8 mouse cellular contexts compared by ENCODE assay signal in the genomic region with DNA sequence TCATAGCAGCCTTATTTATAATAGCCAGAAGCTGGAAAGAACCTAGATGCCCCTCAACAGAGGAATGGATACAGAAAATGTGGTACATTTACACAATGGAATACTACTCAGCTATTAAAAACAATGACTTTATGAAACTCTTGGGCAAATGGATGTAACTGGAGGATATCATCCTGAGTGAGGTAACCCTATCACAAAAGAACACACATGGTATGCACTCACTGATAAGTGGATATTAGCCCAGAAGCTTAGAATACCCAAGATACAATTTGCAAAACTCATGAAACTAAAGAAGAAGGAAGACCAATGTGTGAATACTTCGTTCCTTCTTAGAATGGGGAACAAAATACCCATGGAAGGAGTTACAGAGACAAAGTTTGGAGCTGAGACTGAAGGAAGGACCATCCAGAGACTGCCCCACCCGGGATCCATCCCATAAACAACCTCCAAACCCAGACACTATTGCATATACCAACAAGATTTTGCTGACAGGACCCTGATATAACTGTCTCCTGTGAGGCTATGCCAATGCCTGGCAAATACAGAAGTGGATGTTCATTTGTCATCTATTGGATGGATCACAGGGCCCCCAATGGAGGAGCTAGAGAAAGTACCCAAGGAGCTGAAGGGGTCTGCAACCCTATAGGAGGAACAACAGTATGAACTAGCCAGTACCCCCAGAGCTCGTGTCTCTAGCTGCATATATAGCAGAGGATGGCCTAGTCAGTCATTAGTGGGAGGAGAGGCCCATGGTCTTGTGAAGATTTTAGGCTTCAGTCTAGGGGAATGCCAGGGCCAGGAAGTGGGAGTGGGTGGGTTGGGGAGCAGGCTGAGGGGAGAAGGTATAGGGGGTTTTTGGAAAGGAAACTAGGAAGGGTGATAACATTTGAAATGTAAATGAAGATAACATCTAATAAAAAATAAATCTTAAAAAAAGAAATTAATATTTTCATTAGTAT. TPM values are rescaled to one million over a fixed set of nuclear protein-coding genes. Genes with fewer than 3 reads are reported as not detected.
"Had no signal": no experiment of that assay in that cellular context is flagged by ENCODE, and none has a peak within 500 bp of the region (broad histone marks: within the 10 kb centered on the region; RNA-seq: fewer than 3 reads in every experiment).

No protein-coding gene starts in this region.

RNA-seq across cellular contexts. Expression of a gene that starts 40.0 kb away (rescaled TPM):
- total RNA-seq: megakaryocyte-erythroid progenitor cell, adult 5-6 weeks had no signal
- polyA plus RNA-seq: midbrain, embryonic 10.5 days; midbrain, embryonic 14.5 days; midbrain, embryonic 16.5 days; myocyte; neural tube, embryonic 11.5 days; neural tube, embryonic 13.5 days; neural tube, embryonic 15.5 days had no signal

RNA-seq across cellular contexts. Expression of a gene that starts 40.0 kb away (rescaled TPM):
- polyA plus RNA-seq: midbrain, embryonic 16.5 days; myocyte had no signal

RNA-seq across cellular contexts. Expression of a gene that starts 59.6 kb away (rescaled TPM):
- polyA plus RNA-seq: myocyte had no signal
